Mouse (Mus musculus) testis, adult 2 months (tissue): ENCODE results near the gene Mosmo. TPM values are rescaled to one million over a fixed set of nuclear protein-coding genes. Genes with fewer than 3 reads are reported as not detected.

Experiments used
- H3K27ac ChIP-seq: fragments of 200-500 bp; 2 replicates; pipeline ENCODE4 v1.5.1; 2012; ENCODE audit warnings: low read depth, low read length; ENCODE audit not compliant: control insufficient read depth, insufficient read depth
- H3K27me3 ChIP-seq: fragments of 200-500 bp; 2 replicates; pipeline ENCODE4 v1.6.1; 2012; ENCODE audit warnings: mild to moderate bottlenecking, low read length, moderate library complexity; ENCODE audit not compliant: control insufficient read depth, insufficient read depth
- H3K36me3 ChIP-seq: fragments of 200-500 bp; 2 replicates; pipeline ENCODE4 v1.6.1; 2012; ENCODE audit warnings: mild to moderate bottlenecking, low read length; ENCODE audit not compliant: control insufficient read depth, insufficient read depth
- H3K4me1 ChIP-seq: fragments of 200-500 bp; 2 replicates; pipeline ENCODE4 v1.6.1; 2012; ENCODE audit warnings: low read length; ENCODE audit not compliant: control insufficient read depth, insufficient read depth
- H3K4me3 ChIP-seq: fragments of 200-500 bp; 2 replicates; pipeline ENCODE4 v1.5.1; 2012; ENCODE audit warnings: low read depth, mild to moderate bottlenecking, low read length, moderate library complexity, mixed read lengths; ENCODE audit not compliant: control insufficient read depth
- CTCF ChIP-seq: fragments of 200-500 bp; IDR thresholded peaks from 2 replicates; pipeline ENCODE4 v1.5.1; 2012; ENCODE audit warnings: low read depth, mild to moderate bottlenecking, inconsistent platforms, low read length, moderate library complexity; ENCODE audit not compliant: control insufficient read depth, insufficient read depth, insufficient replicate concordance
- POLR2A ChIP-seq: fragments of 200-500 bp; IDR thresholded peaks from 2 replicates; pipeline ENCODE4 v1.6.1; 2012; ENCODE audit warnings: low read depth, mild to moderate bottlenecking, inconsistent platforms, low read length, moderate library complexity; ENCODE audit not compliant: control insufficient read depth
- polyA plus RNA-seq: library from polyadenylated mRNA; depleted of rRNA; stranded (reverse); fragments of >200 nt; gene quantifications from 2 replicates; pipeline ENCODE4 v1.2.3, GENCODE M21; 2012; rRNA removed

The Mosmo gene
- 49.1 and 49.9 TPM in 2 replicates for polyA plus RNA-seq

DNA sequence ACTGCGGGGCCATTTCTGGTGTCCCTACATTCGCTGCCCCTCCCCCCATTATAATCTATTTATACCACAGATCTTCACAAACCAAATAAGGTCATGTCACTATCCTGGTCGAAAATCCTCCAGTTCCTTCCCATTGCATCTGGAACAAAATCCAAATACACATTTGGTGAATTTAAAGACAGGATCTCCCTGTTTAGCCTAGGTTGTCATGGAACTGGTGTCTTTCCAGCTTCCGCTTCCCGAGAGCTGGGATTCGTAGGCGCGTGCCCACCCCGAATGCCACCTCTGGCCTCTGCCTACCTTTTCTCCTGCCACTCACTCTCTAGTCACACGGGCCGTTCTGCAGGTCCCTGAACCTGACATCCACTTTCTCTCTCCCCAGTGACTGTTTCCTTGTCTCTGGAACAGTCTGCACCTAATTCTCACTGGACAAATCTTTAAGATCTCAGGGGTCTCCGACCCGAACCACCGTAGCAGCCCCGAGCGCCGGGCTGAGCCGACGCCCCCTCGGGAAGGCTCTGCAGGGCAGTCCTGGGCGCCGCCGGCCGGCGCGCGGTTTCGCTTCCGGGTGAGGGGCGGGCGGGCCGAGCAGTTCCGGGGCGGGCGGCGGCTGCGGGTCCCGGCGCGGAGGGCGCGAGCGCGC is at the start of gene Mosmo:
Gene Mosmo (plus strand): TSS at position 618 of the 643 bp plus-strand sequence.
- H3K27ac ChIP-seq: peak within 1 kb of the TSS; percentile 54
- TF ChIP-seq CTCF: no peak
- TF ChIP-seq POLR2A: peak; percentile 69
- no peaks in the 10 kb centered on the region for H3K27me3 ChIP-seq
- peak within 1 kb of the TSS; percentile 80 for H3K4me3 ChIP-seq
- peaks cover 2% of the 10 kb centered on the region for H3K4me1 ChIP-seq
- no peaks in the 10 kb centered on the region for H3K36me3 ChIP-seq

DNA sequence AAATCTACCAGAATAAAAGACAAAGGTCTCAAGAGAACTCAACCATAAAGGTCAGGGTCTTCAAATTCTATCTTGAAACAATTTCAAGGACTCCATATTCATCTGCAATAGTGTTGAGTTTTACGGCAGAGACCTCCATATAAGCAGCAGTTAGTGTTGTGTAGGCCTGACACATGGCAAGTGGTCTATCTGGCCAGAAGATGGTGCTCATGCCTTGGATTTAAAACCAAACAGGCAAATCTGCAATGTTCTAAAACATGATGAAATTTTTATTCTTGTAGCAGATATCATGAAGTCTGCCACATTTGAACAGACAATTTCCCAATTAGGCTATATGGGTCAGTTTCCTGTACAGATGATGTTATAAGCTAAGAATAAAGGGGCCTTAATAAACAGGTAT is 44.9 kb upstream of the Mosmo start:
- TF ChIP-seq POLR2A: no peak
- no peak for TF ChIP-seq CTCF
- H3K4me3 ChIP-seq: no peak overlapping the region
- H3K4me1 ChIP-seq: peaks cover 3% of the 10 kb centered on the region
- H3K27ac ChIP-seq: no peak overlapping the region
- no peaks in the 10 kb centered on the region for H3K36me3 ChIP-seq
- H3K27me3 ChIP-seq: no peaks in the 10 kb centered on the region

DNA sequence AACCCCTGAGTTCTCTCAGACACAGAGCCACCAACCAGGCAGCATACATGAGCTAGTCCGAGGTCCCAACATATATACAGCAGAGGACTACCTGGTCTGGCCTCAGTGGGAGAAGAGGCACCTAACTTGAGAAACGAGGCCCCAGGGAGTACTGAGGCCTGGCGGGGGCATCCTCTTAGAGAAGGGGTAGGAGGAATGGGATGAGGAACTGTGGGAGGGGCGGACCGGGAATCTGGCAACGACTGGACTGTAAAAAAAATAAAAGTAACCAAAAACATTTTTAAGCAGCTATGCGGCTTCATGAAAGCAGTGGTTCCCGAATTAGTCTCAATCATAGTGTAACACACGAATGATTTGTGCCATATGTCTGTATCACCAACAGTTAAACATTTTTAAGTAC is 43.1 kb upstream of the Mosmo start:
- Histone ChIP-seq H3K4me1 (peaks cover 3% of the 10 kb centered on the region), H3K27me3 (no peaks in the 10 kb centered on the region), H3K4me3 (peak overlapping the region; percentile 93), H3K27ac (peak overlapping the region; percentile 55; the same call in 1 of the 2 replicates), H3K36me3 (no peaks in the 10 kb centered on the region)
- no peak for TF ChIP-seq POLR2A
- no peak for TF ChIP-seq CTCF

DNA sequence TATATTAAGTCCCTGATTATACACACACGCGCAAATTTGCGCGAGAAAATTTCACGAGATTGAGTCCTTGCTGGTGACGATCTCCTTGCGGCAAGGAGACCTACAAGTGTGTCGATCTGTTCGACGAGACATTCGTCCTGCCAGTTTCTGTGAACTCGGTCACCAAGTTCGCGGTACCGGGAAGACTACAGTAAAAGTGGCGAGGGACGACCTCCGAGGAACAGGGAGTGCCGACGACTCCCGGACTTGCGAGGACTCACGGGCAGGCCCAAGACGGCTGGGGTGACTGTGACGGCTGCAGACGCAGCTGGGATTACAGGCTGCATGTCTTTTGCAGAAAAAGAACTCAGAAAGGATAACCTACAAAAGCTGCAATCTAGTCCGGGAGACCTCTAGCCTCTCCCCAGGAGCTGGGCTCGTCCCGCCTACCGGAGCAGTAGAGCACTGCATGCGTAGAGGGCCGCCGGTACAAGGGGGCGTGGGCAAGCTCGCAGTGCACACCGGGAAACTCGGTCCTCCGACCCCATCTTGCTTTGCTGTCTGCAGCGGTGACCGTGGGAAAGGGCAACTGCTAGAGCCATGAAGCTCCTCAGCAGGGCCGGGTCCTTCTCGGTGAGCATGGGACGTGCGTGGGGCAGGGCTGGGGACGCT is 42.6 kb upstream of the Mosmo start, which contains the start of gene Uqcrc2:
Gene Uqcrc2 (plus strand): TSS at position 466 of the 651 bp plus-strand sequence.
- Histone ChIP-seq H3K27me3 (no peaks in the 10 kb centered on the region), H3K36me3 (no peaks in the 10 kb centered on the region; the same call in 1 of the 2 replicates), H3K27ac (peak within 1 kb of the TSS; percentile 84), H3K4me3 (peak within 1 kb of the TSS; percentile 93), H3K4me1 (peaks cover 3% of the 10 kb centered on the region)
- TF ChIP-seq CTCF (peak; percentile 38), POLR2A (peak; percentile 85)

DNA sequence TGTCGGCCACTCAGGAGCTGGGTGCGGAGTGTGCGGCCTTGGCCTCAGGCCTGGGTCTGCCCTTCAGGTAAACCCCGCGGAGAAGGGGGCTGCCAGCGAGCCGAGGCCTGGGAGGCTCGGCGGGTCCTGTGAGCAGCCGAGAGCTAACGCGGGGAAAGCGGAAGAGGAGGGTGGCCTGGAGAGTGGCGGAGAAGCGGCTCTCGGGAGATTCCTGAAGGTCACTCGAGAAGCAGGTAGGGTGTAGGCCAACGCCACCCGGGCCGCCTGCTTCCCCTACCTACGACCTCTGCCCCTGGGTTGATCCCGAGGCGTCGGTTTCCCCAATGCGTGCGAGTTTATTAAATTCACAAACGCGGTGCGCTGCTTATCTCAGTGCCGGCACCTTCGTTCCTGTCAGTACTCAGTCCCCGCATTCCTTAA is 42.0 kb upstream of the Mosmo start:
- TF ChIP-seq CTCF (no peak; the same call in 1 of the 2 replicates), POLR2A (no peak)
- Histone ChIP-seq H3K27me3 (no peaks in the 10 kb centered on the region), H3K27ac (peak overlapping the region; percentile 84)

DNA sequence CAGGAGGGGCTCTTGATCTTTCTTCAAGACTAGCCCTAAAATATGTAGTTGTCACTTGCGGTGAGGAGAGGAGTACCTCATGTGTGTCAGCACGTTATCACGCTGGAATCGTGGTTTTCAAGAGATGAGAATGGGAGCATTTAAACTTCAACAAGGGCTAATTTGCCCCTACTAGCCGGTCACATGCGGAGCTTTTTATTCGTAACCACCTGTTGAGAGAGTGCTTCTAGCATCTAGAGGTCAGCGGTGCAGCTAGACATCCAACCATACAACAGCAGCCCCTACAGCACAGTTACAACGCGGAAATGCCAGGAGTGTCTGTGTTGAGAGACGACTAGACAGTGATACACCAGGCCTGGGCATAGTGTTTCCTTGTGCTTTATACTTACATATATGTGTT is 41.6 kb upstream of the Mosmo start:
- no peaks in the 10 kb centered on the region; the same call in 1 of the 2 replicates for H3K36me3 ChIP-seq
- H3K4me3 ChIP-seq: peak overlapping the region; percentile 93
- H3K27me3 ChIP-seq: no peaks in the 10 kb centered on the region
- TF ChIP-seq CTCF: no peak
- no peak for TF ChIP-seq POLR2A
- H3K27ac ChIP-seq: peak overlapping the region; percentile 84; the same call in 1 of the 2 replicates
- peaks cover 3% of the 10 kb centered on the region for H3K4me1 ChIP-seq

More for the DNA sequence above, 42.0 kb upstream of the Mosmo start:
- no peaks in the 10 kb centered on the region; the same call in 1 of the 2 replicates for H3K36me3 ChIP-seq
- H3K4me1 ChIP-seq: peaks cover 3% of the 10 kb centered on the region
- peak overlapping the region; percentile 93 for H3K4me3 ChIP-seq

DNA sequence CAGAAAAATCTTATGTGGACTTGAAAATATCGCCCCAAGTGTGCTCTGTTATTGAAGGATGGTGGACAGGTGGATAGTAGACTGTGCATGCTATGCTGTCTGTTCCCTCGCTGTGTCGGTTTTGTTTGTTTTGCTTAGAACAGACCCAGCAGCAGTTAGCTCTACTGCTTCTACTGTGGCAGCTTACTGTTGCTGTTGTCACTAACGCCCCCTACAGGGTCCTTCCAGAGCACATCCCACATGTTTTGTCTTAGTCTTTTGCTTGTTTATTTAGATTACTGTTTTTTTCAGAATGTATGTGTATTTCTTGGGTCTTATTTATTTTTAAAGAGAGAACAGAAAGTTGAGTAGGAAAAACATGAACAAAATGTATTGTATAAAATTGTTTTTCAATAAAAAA is 34.2 kb upstream of the Mosmo start:
- Histone ChIP-seq H3K27ac (no peak overlapping the region), H3K4me3 (no peak overlapping the region), H3K27me3 (no peaks in the 10 kb centered on the region), H3K36me3 (peaks cover 1% of the 10 kb centered on the region; the same call in 1 of the 2 replicates), H3K4me1 (no peaks in the 10 kb centered on the region)
- TF ChIP-seq CTCF (no peak), POLR2A (no peak)
